Mouse (Mus musculus) heart, postnatal 0 days (tissue): ENCODE measurements at regions not wholly inside any gene's neighbourhood (a gene's known extent, or its start where the extent isn't known, plus 50 kb on each side); places are given as distances from the start of the nearest gene placed in this dataset.

Experiments used
- CTCF ChIP-seq: IDR thresholded peaks from 2 replicates; pipeline ENCODE4 v1.5.1; 2016; ENCODE audit warnings: antibody characterized with exemption, control low read depth, low read depth
- EP300 ChIP-seq: IDR thresholded peaks from 2 replicates; pipeline ENCODE4 v1.6.1; 2016; ENCODE audit warnings: antibody characterized with exemption, low read depth

DNA sequence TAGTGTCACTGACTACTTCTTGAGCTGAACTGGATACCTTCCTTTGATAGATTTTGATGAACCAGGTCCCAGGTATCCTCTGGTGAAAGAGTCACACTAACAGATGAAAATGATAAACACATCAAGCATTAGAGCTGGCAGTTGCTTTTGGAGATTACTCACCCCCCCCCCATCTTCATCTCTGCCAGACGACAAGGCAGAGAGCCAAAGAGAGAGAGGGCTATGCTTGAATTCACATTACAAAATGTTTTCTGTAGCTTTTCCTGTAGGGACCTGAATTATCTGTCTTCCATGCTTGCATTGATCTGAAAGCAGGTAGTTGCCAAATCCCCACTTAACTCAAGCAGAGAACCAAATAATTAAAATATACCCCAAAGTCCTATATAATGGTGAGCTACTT, 525.3 kb downstream of the Gsdmc2 start:
- TF ChIP-seq CTCF (no peak), EP300 (no peak)
